Mouse (Mus musculus): ENCODE data around the gene Igfbp2. TPM values are rescaled to one million over a fixed set of nuclear protein-coding genes. Genes with fewer than 3 reads are reported as not detected.

The Igfbp2 gene
- polyA plus RNA-seq, 1 experiment from 2014 or later: 51.4 TPM

DNA sequence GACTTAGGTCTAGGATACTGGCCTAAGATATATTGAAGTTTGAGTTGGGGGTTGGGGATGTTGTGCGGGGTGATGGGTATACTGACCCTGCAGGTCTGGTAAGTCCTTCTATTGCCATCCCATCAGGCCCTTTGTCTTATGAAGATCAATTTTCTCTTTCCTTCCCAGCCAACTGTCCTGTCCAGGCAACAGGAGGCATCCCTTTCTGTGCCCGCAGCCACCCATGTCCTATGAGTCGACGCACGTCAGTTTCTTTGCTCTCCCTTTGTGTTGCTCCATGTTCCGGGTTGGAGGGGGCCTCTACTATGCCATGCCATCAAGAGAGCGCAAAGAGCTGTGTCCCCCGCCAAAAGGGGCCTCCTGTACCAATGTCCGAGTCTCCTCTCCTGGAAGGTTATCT lies 35.7 kb downstream of the Igfbp2 start:
- Histone ChIP-seq H3K9ac (replicated peaks; ENCODE audit: low read depth) (no peak overlapping the region), H3K27ac (ENCODE audit: low read length) (no peak overlapping the region), H3K36me3 (ENCODE audit: insufficient read depth, low read length) (no peaks in the 10 kb centered on the region; the same call in 1 of the 2 replicates), H3K4me2 (replicated peaks; ENCODE audit: low read depth, low read length) (no peak overlapping the region), H3K4me3 (ENCODE audit: low read depth, low read length) (no peak overlapping the region), H3K27me3 (replicated peaks; ENCODE audit: insufficient read depth, low read length) (no peaks in the 10 kb centered on the region), H3K4me1 (ENCODE audit: insufficient read depth, low read depth, low read length) (no peaks in the 10 kb centered on the region), H3K9me3 (ENCODE audit: low read length) (no peaks in the 10 kb centered on the region)
- 86% methylated on average over 9 of the region's 9 CpGs for WGBS
- no peak for ATAC-seq
- TF ChIP-seq EP300 (IDR thresholded peaks at IDR 0.05) (no peak), CTCF (IDR thresholded peaks at IDR 0.05) (no peak)
- DNase-seq (ENCODE audit: low spot score): no peak

DNA sequence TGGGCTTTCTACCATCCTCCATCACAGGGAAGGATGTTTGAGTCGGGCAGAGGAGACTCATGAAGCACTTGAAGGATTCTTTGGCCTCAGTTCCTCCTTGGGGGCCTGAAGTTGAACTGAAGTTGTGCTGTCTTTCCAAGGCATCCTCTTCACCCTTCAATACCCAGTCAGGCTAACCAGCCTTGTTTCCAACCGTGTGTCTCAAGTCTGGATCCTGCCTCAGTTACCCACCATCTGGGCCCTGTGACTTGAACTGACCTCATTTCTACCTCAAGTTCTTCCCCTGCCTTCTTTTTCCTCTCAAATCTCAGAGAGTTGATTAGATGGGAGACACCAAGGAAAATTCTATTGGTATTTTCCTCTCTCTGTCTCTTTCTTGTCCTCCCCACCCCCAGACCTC lies 36.2 kb downstream of the Igfbp2 start:
- H3K4me3 ChIP-seq (ENCODE audit: low read depth, low read length): no peak overlapping the region
- H3K36me3 ChIP-seq (ENCODE audit: insufficient read depth, low read length): no peaks in the 10 kb centered on the region; the same call in 1 of the 2 replicates
- no peaks in the 10 kb centered on the region for H3K27me3 ChIP-seq (replicated peaks; ENCODE audit: insufficient read depth, low read length)
- H3K27ac ChIP-seq (ENCODE audit: low read length): no peak overlapping the region
- WGBS: 69% methylated on average over 2 of the region's 2 CpGs
- H3K9me3 ChIP-seq (ENCODE audit: low read length): no peaks in the 10 kb centered on the region
- ATAC-seq (no peak), DNase-seq (ENCODE audit: low spot score) (no peak)
- no peaks in the 10 kb centered on the region for H3K4me1 ChIP-seq (ENCODE audit: insufficient read depth, low read depth, low read length)
- TF ChIP-seq CTCF (IDR thresholded peaks at IDR 0.05): no peak
- TF ChIP-seq EP300 (IDR thresholded peaks at IDR 0.05): no peak
- no peak overlapping the region for H3K4me2 ChIP-seq (replicated peaks; ENCODE audit: low read depth, low read length)
- H3K9ac ChIP-seq (replicated peaks; ENCODE audit: low read depth): no peak overlapping the region

DNA sequence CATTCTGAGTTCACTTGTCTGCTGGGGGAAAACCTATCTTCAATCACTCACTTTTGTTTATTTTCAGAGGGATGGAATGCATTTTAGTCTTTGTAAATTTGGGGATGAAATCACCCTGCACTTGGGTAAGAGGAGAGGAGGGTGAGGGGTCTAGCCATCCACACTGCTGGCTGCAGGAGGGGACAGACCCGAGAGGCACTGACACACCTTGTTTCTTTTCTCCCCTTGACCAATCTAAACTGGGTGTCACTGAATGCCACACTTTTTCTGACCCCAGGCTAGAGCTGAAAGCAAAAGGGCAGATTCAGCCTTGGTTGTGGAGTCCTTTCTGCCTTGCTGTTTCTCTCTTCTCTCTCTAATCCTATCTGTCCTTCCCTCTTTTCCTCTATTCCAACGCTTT lies 37.4 kb downstream of the Igfbp2 start:
- Histone ChIP-seq H3K4me3 (ENCODE audit: low read depth, low read length) (no peak overlapping the region), H3K4me2 (replicated peaks; ENCODE audit: low read depth, low read length) (no peak overlapping the region), H3K27me3 (replicated peaks; ENCODE audit: insufficient read depth, low read length) (no peaks in the 10 kb centered on the region), H3K9me3 (ENCODE audit: low read length) (no peaks in the 10 kb centered on the region), H3K9ac (replicated peaks; ENCODE audit: low read depth) (no peak overlapping the region), H3K4me1 (ENCODE audit: insufficient read depth, low read depth, low read length) (no peaks in the 10 kb centered on the region), H3K36me3 (ENCODE audit: insufficient read depth, low read length) (no peaks in the 10 kb centered on the region; the same call in 1 of the 2 replicates), H3K27ac (ENCODE audit: low read length) (no peak overlapping the region)
- DNase-seq (ENCODE audit: low spot score) (no peak), ATAC-seq (no peak)
- WGBS: 39% methylated on average over 2 of the region's 2 CpGs
- no peak for TF ChIP-seq CTCF (IDR thresholded peaks at IDR 0.05)
- no peak for TF ChIP-seq EP300 (IDR thresholded peaks at IDR 0.05)

DNA sequence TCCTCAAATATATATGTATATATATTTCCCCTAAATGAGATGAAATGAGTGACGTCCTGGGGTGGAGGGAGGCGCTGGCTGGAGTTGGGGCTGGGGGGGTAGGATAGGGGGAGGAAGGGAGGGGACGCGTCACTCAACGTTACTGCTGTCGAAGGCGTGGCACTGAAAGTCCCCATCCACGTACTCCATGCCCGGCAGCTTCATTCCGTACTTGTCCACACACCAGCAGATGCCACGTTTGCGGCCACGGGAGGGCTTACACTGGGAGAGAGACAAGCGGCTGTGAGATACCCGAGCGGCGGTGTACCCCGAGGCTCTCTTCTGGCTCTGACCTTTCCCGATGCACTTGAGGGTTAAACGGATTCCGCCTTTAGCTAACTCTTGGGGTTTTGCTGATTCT lies 37.9 kb downstream of the Igfbp2 start:
- WGBS: 80% methylated on average over 21 of the region's 21 CpGs
- Histone ChIP-seq H3K4me2 (replicated peaks; ENCODE audit: low read depth, low read length) (no peak overlapping the region), H3K36me3 (ENCODE audit: insufficient read depth, low read length) (no peaks in the 10 kb centered on the region; the same call in 1 of the 2 replicates), H3K27me3 (replicated peaks; ENCODE audit: insufficient read depth, low read length) (no peaks in the 10 kb centered on the region), H3K4me3 (ENCODE audit: low read depth, low read length) (no peak overlapping the region), H3K27ac (ENCODE audit: low read length) (no peak overlapping the region), H3K9me3 (ENCODE audit: low read length) (no peaks in the 10 kb centered on the region), H3K9ac (replicated peaks; ENCODE audit: low read depth) (no peak overlapping the region), H3K4me1 (ENCODE audit: insufficient read depth, low read depth, low read length) (no peaks in the 10 kb centered on the region)
- no peak for TF ChIP-seq EP300 (IDR thresholded peaks at IDR 0.05)
- TF ChIP-seq CTCF (IDR thresholded peaks at IDR 0.05): no peak
- no peak for ATAC-seq
- no peak for DNase-seq (ENCODE audit: low spot score)

DNA sequence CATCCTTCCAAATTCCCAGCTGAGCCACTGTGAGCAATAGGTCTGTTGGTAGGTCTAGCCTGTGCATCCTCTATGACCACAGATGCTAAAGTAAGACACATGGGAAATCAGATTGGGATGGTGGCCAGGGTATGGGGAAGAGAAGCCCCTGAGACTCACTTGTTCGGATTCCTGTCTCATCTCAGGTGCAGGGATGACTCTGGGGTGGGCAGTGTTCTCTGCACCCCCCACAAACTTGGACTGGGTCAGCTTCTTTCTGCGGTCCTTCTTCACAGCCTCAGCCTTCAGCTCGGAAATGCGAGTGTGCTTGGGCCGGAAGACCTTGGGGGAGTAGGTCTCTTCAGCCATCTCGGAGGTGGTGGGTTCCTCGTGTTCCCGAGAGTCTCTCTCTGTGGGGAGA lies 39.4 kb downstream of the Igfbp2 start:
- TF ChIP-seq CTCF (IDR thresholded peaks at IDR 0.05) (no peak), EP300 (IDR thresholded peaks at IDR 0.05) (no peak)
- H3K36me3 ChIP-seq (ENCODE audit: insufficient read depth, low read length): no peaks in the 10 kb centered on the region; the same call in 1 of the 2 replicates
- no peak overlapping the region for H3K9ac ChIP-seq (replicated peaks; ENCODE audit: low read depth)
- H3K4me2 ChIP-seq (replicated peaks; ENCODE audit: low read depth, low read length): no peak overlapping the region
- no peak overlapping the region for H3K4me3 ChIP-seq (ENCODE audit: low read depth, low read length)
- H3K27ac ChIP-seq (ENCODE audit: low read length): no peak overlapping the region
- no peaks in the 10 kb centered on the region for H3K9me3 ChIP-seq (ENCODE audit: low read length)
- H3K27me3 ChIP-seq (replicated peaks; ENCODE audit: insufficient read depth, low read length): no peaks in the 10 kb centered on the region
- H3K4me1 ChIP-seq (ENCODE audit: insufficient read depth, low read depth, low read length): no peaks in the 10 kb centered on the region
- 89% methylated on average over 8 of the region's 8 CpGs for WGBS
- DNase-seq (ENCODE audit: low spot score) (no peak), ATAC-seq (no peak)

DNA sequence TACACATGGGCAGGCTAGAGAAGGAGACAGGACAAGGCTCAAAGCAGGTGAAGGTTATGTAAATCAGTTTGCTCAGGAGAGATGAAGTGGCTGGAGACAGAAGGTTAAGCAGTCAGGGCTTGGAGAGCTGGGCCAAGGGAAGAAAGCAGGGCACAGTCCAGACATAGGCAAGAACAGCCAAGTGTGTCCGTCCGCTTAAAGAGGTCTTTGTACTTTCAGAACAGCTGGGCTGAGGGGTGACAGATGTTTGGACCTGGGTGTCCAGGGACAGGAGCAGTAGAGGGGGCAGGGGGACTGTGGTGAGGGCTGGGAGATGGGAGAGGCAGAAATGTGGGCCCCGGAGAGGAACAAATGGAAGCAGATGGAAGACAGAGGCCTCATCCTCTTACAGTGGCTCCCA lies 40.0 kb downstream of the Igfbp2 start:
- no peak overlapping the region for H3K4me2 ChIP-seq (replicated peaks; ENCODE audit: low read depth, low read length)
- no peaks in the 10 kb centered on the region for H3K36me3 ChIP-seq (ENCODE audit: insufficient read depth, low read length)
- WGBS: 68% methylated on average over 3 of the region's 3 CpGs
- H3K9ac ChIP-seq (replicated peaks; ENCODE audit: low read depth): no peak overlapping the region
- H3K4me1 ChIP-seq (ENCODE audit: insufficient read depth, low read depth, low read length): no peaks in the 10 kb centered on the region
- no peaks in the 10 kb centered on the region for H3K27me3 ChIP-seq (replicated peaks; ENCODE audit: insufficient read depth, low read length)
- no peak overlapping the region for H3K4me3 ChIP-seq (ENCODE audit: low read depth, low read length)
- DNase-seq (ENCODE audit: low spot score) (no peak), ATAC-seq (no peak)
- TF ChIP-seq CTCF (IDR thresholded peaks at IDR 0.05) (no peak), EP300 (IDR thresholded peaks at IDR 0.05) (no peak)
- H3K9me3 ChIP-seq (ENCODE audit: low read length): no peaks in the 10 kb centered on the region
- no peak overlapping the region for H3K27ac ChIP-seq (ENCODE audit: low read length)

DNA sequence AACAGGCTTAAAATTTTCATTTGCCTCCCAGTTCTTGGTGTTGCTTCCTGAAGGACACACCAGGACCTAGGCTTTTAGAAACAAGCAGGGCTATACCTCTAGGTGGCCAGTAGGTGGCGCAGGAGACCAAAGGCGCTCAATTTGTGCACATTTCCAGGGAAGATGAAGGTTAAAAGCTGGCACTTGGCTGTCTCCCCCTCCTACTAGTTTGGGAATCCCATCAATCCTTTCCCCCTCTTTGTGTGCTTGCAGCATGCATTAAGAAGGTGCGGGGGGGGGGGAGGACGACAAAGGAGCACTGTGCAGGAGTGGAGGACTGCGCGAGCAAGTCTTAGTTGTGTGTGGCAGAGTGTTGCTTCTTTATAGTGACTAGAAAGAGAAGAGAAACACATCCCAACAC lies 41.6 kb downstream of the Igfbp2 start:
- DNase-seq (ENCODE audit: low spot score) (peak; percentile 80), ATAC-seq (no peak)
- Histone ChIP-seq H3K4me2 (replicated peaks; ENCODE audit: low read depth, low read length) (no peak overlapping the region), H3K27ac (ENCODE audit: low read length) (no peak overlapping the region), H3K27me3 (replicated peaks; ENCODE audit: insufficient read depth, low read length) (no peaks in the 10 kb centered on the region), H3K9me3 (ENCODE audit: low read length) (no peaks in the 10 kb centered on the region), H3K36me3 (ENCODE audit: insufficient read depth, low read length) (no peaks in the 10 kb centered on the region), H3K9ac (replicated peaks; ENCODE audit: low read depth) (no peak overlapping the region), H3K4me3 (ENCODE audit: low read depth, low read length) (no peak overlapping the region), H3K4me1 (ENCODE audit: insufficient read depth, low read depth, low read length) (no peaks in the 10 kb centered on the region)
- WGBS: 29% methylated on average over 6 of the region's 6 CpGs
- TF ChIP-seq CTCF (IDR thresholded peaks at IDR 0.05) (peak; percentile 98), EP300 (IDR thresholded peaks at IDR 0.05) (no peak)

Data from lung, postnatal 0 days (tissue).